Mouse (Mus musculus): ENCODE measurements at regions not wholly inside any gene's neighbourhood (a gene's known extent, or its start where the extent isn't known, plus 50 kb on each side); places are given as distances from the start of the nearest gene placed in this dataset.
A peak's percentile ranks its signal among the peaks of the same experiment; 100 is the strongest.

GRCm38 (mm10) chr9:14090454-14090853, 184.4 kb upstream of the Sesn3 start:
- ChIA-PET POLR2A (no interaction called here), CTCF (interaction anchor here (1.6 to 1.8 kb wide), 2 partner anchors 21 to 226 kb away, joined by 3 to 5 read pairs; no protein-coding TSS in a partner anchor)
- no peak for TF ChIP-seq CTCF (IDR thresholded peaks at IDR 0.05)
- no peaks in the 10 kb centered on the region for H3K27me3 ChIP-seq
- in situ Hi-C loops (cut with MboI; ENCODE audit: low pct_unique_long_range_greater_than_20kb): no loop called here
- no peak for DNase-seq (ENCODE audit: low read depth, low spot score)
- ATAC-seq: no peak

GRCm38 (mm10) chr9:14091099-14091930, 183.6 kb upstream of the Sesn3 start:
- no peaks in the 10 kb centered on the region for H3K27me3 ChIP-seq
- in situ Hi-C loops (cut with MboI; ENCODE audit: low pct_unique_long_range_greater_than_20kb): no loop called here
- no peak for DNase-seq (ENCODE audit: low read depth, low spot score)
- ChIA-PET CTCF (interaction anchor here (1.6 to 3.8 kb wide), 3 partner anchors 13 to 227 kb away, joined by 3 to 16 read pairs (median 5); no protein-coding TSS in a partner anchor), POLR2A (no interaction called here)
- TF ChIP-seq CTCF (IDR thresholded peaks at IDR 0.05): no peak
- ATAC-seq: no peak

GRCm38 (mm10) chr9:14092996-14093442, 181.8 kb upstream of the Sesn3 start:
- in situ Hi-C loops (cut with MboI; ENCODE audit: low pct_unique_long_range_greater_than_20kb): no loop called here
- no peaks in the 10 kb centered on the region for H3K27me3 ChIP-seq
- ATAC-seq (no peak), DNase-seq (ENCODE audit: low read depth, low spot score) (no peak)
- ChIA-PET CTCF (interaction anchor here (0.9 to 3.8 kb wide), 3 partner anchors 11 to 29 kb away, joined by 3 to 16 read pairs (median 3); no protein-coding TSS in a partner anchor), POLR2A (no interaction called here)
- TF ChIP-seq CTCF (IDR thresholded peaks at IDR 0.05): no peak

- DNase-seq (ENCODE audit: low read depth, low spot score): no peak
- TF ChIP-seq CTCF (IDR thresholded peaks at IDR 0.05): no peak
- no peak for ATAC-seq
- POLR2A ChIA-PET: no interaction called here
- H3K27me3 ChIP-seq: no peaks in the 10 kb centered on the region
- CTCF ChIA-PET: interaction anchor here (0.7 to 3.6 kb wide), 2 partner anchors 11 to 238 kb away, joined by 3 to 16 read pairs; no protein-coding TSS in a partner anchor
- in situ Hi-C loops (cut with MboI; ENCODE audit: low pct_unique_long_range_greater_than_20kb): no loop called here
Measured at GRCm38 (mm10) chr9:14103538-14103937, 171.3 kb upstream of the Sesn3 start.

GRCm38 (mm10) chr9:14104921-14105320, 169.9 kb upstream of the Sesn3 start:
- DNase-seq (ENCODE audit: low read depth, low spot score): peak; percentile 15
- no peaks in the 10 kb centered on the region for H3K27me3 ChIP-seq
- no peak for TF ChIP-seq CTCF (IDR thresholded peaks at IDR 0.05)
- POLR2A ChIA-PET: no interaction called here
- CTCF ChIA-PET: interaction anchor here (1.1 to 3.6 kb wide), 3 partner anchors 12 to 215 kb away, joined by 3 to 16 read pairs (median 3); no protein-coding TSS in a partner anchor
- in situ Hi-C loops (cut with MboI; ENCODE audit: low pct_unique_long_range_greater_than_20kb): no loop called here
- ATAC-seq: peak; percentile 54

GRCm38 (mm10) chr9:14106371-14106770, 168.5 kb upstream of the Sesn3 start:
- ATAC-seq (no peak), DNase-seq (ENCODE audit: low read depth, low spot score) (no peak)
- in situ Hi-C loops (cut with MboI; ENCODE audit: low pct_unique_long_range_greater_than_20kb): no loop called here
- H3K27me3 ChIP-seq: no peaks in the 10 kb centered on the region
- no peak for TF ChIP-seq CTCF (IDR thresholded peaks at IDR 0.05)
- ChIA-PET CTCF (no interaction called here), POLR2A (no interaction called here)

GRCm38 (mm10) chr9:14108798-14109197, 166.1 kb upstream of the Sesn3 start:
- DNase-seq (ENCODE audit: low read depth, low spot score): no peak
- TF ChIP-seq CTCF (IDR thresholded peaks at IDR 0.05): no peak
- no peak for ATAC-seq
- in situ Hi-C loops (cut with MboI; ENCODE audit: low pct_unique_long_range_greater_than_20kb): no loop called here
- no peaks in the 10 kb centered on the region for H3K27me3 ChIP-seq
- POLR2A ChIA-PET: no interaction called here
- CTCF ChIA-PET: interaction anchor here (0.8 to 1.7 kb wide), 2 partner anchors 9 to 16 kb away, joined by 3 to 4 read pairs; no protein-coding TSS in a partner anchor

- ATAC-seq (no peak), DNase-seq (ENCODE audit: low read depth, low spot score) (no peak)
- ChIA-PET POLR2A (no interaction called here), CTCF (interaction anchor here (0.8 to 1.7 kb wide), 2 partner anchors 9 to 15 kb away, joined by 3 to 4 read pairs; no protein-coding TSS in a partner anchor)
- no peaks in the 10 kb centered on the region for H3K27me3 ChIP-seq
- in situ Hi-C loops (cut with MboI; ENCODE audit: low pct_unique_long_range_greater_than_20kb): no loop called here
- no peak for TF ChIP-seq CTCF (IDR thresholded peaks at IDR 0.05)
Measured at GRCm38 (mm10) chr9:14109492-14109891, 165.4 kb upstream of the Sesn3 start.

GRCm38 (mm10) chr9:14111713-14112112, 163.2 kb upstream of the Sesn3 start:
- ATAC-seq (no peak), DNase-seq (ENCODE audit: low read depth, low spot score) (no peak)
- H3K27me3 ChIP-seq: no peaks in the 10 kb centered on the region
- TF ChIP-seq CTCF (IDR thresholded peaks at IDR 0.05): no peak
- in situ Hi-C loops (cut with MboI; ENCODE audit: low pct_unique_long_range_greater_than_20kb): no loop called here
- ChIA-PET POLR2A (no interaction called here), CTCF (interaction anchor here (1.4 to 1.9 kb wide), 2 partner anchors 9 to 20 kb away, joined by 3 to 6 read pairs; no protein-coding TSS in a partner anchor)

- ATAC-seq (no peak), DNase-seq (ENCODE audit: low read depth, low spot score) (no peak)
- no peaks in the 10 kb centered on the region for H3K27me3 ChIP-seq
- CTCF ChIA-PET: no interaction called here
- POLR2A ChIA-PET: interaction anchor here (0.7 kb wide), 1 partner anchor 221 kb away, joined by 4 read pairs; no protein-coding TSS in a partner anchor
- TF ChIP-seq CTCF (IDR thresholded peaks at IDR 0.05): no peak
- in situ Hi-C loops (cut with MboI; ENCODE audit: low pct_unique_long_range_greater_than_20kb): no loop called here
Measured at GRCm38 (mm10) chr9:14115521-14115920, 159.3 kb upstream of the Sesn3 start.
